Mouse (Mus musculus) kidney, adult 2 months (tissue): ENCODE data around the gene S1pr1.

Experiments
- CTCF ChIP-seq: fragments of 200-500 bp; conservative IDR thresholded peaks from 2 replicates; pipeline ENCODE4 v1.5.1; 2011; ENCODE audit warnings: low read depth, mild to moderate bottlenecking, control low read depth, low read length, moderate library complexity, mixed read lengths; ENCODE audit not compliant: insufficient read depth, insufficient read length
- POLR2A ChIP-seq: fragments of 200-500 bp; IDR thresholded peaks from one replicate; pipeline ENCODE4 v1.6.1; 2011; ENCODE audit warnings: low read depth, low read length, control low read depth

DNA sequence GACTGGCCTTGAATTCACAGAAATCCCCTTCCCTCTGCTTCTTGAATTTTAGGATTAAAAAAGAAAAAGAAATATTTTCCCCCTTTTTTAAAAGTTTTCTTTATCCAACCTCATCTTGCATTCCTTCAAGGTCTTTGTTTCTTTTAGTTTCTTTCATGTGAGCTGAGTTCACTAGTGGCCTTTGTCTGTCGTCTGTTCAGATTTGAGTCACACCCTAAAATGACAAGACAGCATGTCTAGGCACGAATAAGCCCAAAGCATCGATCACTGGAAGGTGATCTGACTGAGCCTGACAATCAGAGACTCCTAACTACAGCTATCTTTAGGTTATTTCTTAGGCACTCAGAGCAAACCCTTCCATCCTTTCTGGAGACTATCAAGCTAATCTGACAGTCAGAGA, 13.3 kb upstream of the S1pr1 start:
- TF ChIP-seq POLR2A (no peak), CTCF (no peak)
